In the genomic region with DNA sequence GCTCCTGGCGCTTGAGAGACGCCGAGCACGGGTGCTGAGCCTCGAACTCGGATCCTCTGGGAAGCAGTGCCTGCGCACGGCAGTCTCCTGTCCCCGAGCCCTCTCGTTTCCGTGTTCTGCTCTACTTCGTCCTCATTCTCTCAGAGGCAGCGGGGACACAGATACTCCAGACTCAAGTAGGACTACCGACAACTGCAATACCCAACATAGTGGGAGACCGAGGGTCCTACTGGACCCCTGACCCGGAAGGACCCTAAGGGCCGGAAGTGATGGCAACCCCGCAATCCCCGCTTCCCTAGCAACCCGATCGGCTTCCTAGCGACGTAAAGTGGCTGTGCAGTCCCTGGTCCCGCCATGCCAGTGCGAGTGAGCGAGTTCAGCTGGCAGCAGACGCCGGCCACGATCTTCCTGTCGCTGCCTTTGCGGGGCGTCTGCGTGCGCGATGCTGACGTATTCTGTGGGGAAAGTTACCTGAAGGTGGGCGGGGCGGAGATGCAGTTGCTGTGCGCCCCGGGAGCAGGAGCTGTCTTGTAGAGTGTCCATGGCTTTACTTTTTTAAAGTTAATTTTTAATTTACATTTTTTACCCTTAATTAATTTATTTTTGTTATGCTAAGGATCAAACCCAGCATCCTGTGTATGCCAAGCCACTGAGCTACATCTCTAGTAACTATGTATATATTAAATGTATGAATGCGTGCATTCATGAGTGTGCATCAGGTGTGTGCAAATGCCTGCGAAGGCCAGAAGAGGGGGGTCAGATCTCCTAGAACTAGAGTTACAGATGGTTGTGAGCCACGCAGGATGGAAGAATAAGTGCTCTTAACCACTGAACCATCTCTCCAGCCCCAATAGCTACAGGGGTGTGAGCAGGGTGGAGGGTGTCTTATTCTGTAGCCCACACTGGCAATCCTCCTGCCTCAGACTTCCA, we compare ENCODE assay signal across 8 mouse cellular contexts. TPM values are rescaled to one million over a fixed set of nuclear protein-coding genes. Genes with fewer than 3 reads are reported as not detected.
DNase-seq lines count a peak whose midpoint lies in the region; ATAC-seq and TF ChIP-seq lines count a peak whose summit lies in the region.

TSS of gene Dyx1c1 (plus strand) at position 265 of the 930 bp plus-strand sequence.
TSS of gene Gm44503 (plus strand) at position 332 of the 930 bp plus-strand sequence.

- peak; percentile 42; the same call in 1 of the 2 replicates for TF ChIP-seq POLR2A in olfactory bulb, adult 2 months (IDR thresholded peaks at IDR 0.05; ENCODE audit: insufficient read depth, low read depth, low read length)

- H3K4me2 ChIP-seq in lung, embryonic 14.5 days, result peak within 1 kb of the TSS; percentile 69

- TF ChIP-seq CTCF in lung, embryonic 14.5 days (IDR thresholded peaks at IDR 0.05; ENCODE audit: low read depth), result peak; percentile 42
- TF ChIP-seq CTCF in olfactory bulb, adult 2 months (IDR thresholded peaks at IDR 0.05; ENCODE audit: insufficient read depth, low read depth, low read length), result no peak

- no peaks in the 10 kb centered on the region for H3K36me3 ChIP-seq in lung, embryonic 14.5 days (ENCODE audit: insufficient read depth)

- peak within 1 kb of the TSS; percentile 50; the same call in 1 of the 2 replicates for H3K27ac ChIP-seq in lung, embryonic 14.5 days (ENCODE audit: low read depth)
- H3K27ac ChIP-seq in olfactory bulb, adult 2 months (ENCODE audit: insufficient read depth, low read depth, low read length), result no peak within 1 kb of the TSS

- peak; percentile 86 for DNase-seq in ES-CJ7 (ENCODE audit: low read depth, low spot score)
- DNase-seq in cerebellum, adult 11-12 months, result peak; percentile 70
- DNase-seq in forelimb bud, embryonic 11.5 days (ENCODE audit: low read depth, low spot score), result peak; percentile 88
- DNase-seq in layer of hippocampus, adult 8-10 months (ENCODE audit: low spot score in 2 of 2), result peak; percentile 63 to 65
- DNase-seq in lung, embryonic 14.5 days, result peak; percentile 93
- DNase-seq in thymus, adult 18-20 months, result peak; percentile 61 to 79

- H3K27me3 ChIP-seq in lung, embryonic 14.5 days (ENCODE audit: insufficient read depth, low read length), result no peaks in the 10 kb centered on the region

- peak within 1 kb of the TSS; percentile 68 for H3K4me3 ChIP-seq in lung, embryonic 14.5 days (ENCODE audit: low read depth, low read length)
- H3K4me3 ChIP-seq in olfactory bulb, adult 2 months (ENCODE audit: insufficient read depth, low read depth, low read length), result peak within 1 kb of the TSS; percentile 56

- peaks cover 4% of the 10 kb centered on the region; the same call in 1 of the 2 replicates for H3K4me1 ChIP-seq in lung, embryonic 14.5 days (ENCODE audit: insufficient read depth)
- no peaks in the 10 kb centered on the region for H3K4me1 ChIP-seq in olfactory bulb, adult 2 months (ENCODE audit: control insufficient read depth, insufficient read depth, low read length)

- 1% methylated on average over 43 of the region's 43 CpGs for WGBS in lung, embryonic 14.5 days
- 2% methylated on average over 43 of the region's 43 CpGs for WGBS in olfactory bulb, adult 2 months

- peak within 1 kb of the TSS; percentile 63 for H3K9ac ChIP-seq in lung, embryonic 14.5 days

- no peaks in the 10 kb centered on the region for H3K9me3 ChIP-seq in lung, embryonic 14.5 days (ENCODE audit: low read depth, low read length)

- peak; percentile 92 to 96 for ATAC-seq in hematopoietic stem cell, adult 5-6 weeks (replicated peaks in 1 of 2; ENCODE audit: insufficient read depth in 1 of 2, low FRiP score in 2 of 2, low TSS enrichment in 1 of 2, low read depth in 1 of 2, poor library complexity in 2 of 2, severe bottlenecking in 2 of 2)
- ATAC-seq in lung, embryonic 14.5 days (ENCODE audit: insufficient read depth), result peak; percentile 94

RNA-seq across cellular contexts. Expression of gene Dyx1c1, which starts in this region (rescaled TPM):
- 0.94 and 3.0 TPM in 2 replicates for total RNA-seq in hematopoietic stem cell, adult 5-6 weeks (2017)
- total RNA-seq in layer of hippocampus, adult 8-10 months (2022), result 1 to 10 TPM; 1.5 to 3.1 (median 2.7) TPM
- polyA plus RNA-seq in lung, embryonic 14.5 days (2014; fragmentation: Nextera tagmentation; extraction: Ambion mirVana), result 1.2 and 1.3 TPM in 2 replicates
- polyA plus RNA-seq in olfactory bulb, adult 2 months (2012; ENCODE audit: insufficient read depth, insufficient read length, low replicate concordance, missing spikeins), result not detected in 2 replicates

RNA-seq across cellular contexts. Expression of gene Gm44503, which starts in this region (rescaled TPM):
- total RNA-seq in hematopoietic stem cell, adult 5-6 weeks (2017), result not detected in 2 replicates
- not detected for total RNA-seq in layer of hippocampus, adult 8-10 months (2022)
- not detected in 2 replicates for polyA plus RNA-seq in lung, embryonic 14.5 days (2014; fragmentation: Nextera tagmentation; extraction: Ambion mirVana)
- not detected in 2 replicates for polyA plus RNA-seq in olfactory bulb, adult 2 months (2012; ENCODE audit: insufficient read depth, insufficient read length, low replicate concordance, missing spikeins)
